Mouse (Mus musculus) megakaryocyte, embryonic 14.5 days (primary cell): ENCODE data around the gene R3hcc1l.

ENCODE experiments used
- FLI1 ChIP-seq: IDR thresholded peaks from 2 replicates; pipeline ENCODE4 v1.6.1; 2012; ENCODE audit warnings: low read length, inconsistent platforms, mixed read lengths
- GATA1 ChIP-seq: IDR thresholded peaks from 3 replicates; pipeline ENCODE4 v1.6.1; 2012; ENCODE audit warnings: mixed read lengths, low read length, inconsistent platforms, borderline replicate concordance

- TF ChIP-seq GATA1 (no peak), FLI1 (no peak)
Measured at GRCm38 (mm10) chr19:42493257-42493917, 25.2 kb upstream of the R3hcc1l start.
